Mouse (Mus musculus): Measurements from ENCODE around the gene Rnf212b. TPM values are rescaled to one million over a fixed set of nuclear protein-coding genes. Genes with fewer than 3 reads are reported as not detected.

The Rnf212b gene
- total RNA-seq, 1 experiment from 2014 or later, result not detected

DNA sequence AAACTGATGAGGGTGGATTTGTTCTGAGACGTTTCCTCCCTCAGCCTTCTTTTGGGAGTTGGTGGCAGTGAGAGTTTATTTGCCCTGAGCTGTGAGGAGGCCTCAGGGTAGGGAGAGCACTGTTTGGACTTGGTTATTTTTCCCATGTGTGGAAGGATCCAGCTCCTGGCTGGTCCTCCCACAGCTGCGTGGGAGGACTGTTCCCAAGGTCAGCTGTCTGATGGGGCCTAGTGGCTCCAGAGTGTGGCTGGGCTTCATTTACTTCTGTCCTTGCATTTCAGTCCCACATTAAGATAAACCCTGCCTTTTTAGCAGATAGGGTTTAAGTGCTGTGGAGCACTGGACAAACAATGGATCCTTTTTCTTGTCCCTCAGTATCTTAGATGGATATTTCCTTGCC, 83.5 kb downstream of the Rnf212b start:
- no peak for ATAC-seq (replicated peaks; ENCODE audit: insufficient number of reproducible peaks, low FRiP score, low TSS enrichment, poor library complexity, severe bottlenecking)

DNA sequence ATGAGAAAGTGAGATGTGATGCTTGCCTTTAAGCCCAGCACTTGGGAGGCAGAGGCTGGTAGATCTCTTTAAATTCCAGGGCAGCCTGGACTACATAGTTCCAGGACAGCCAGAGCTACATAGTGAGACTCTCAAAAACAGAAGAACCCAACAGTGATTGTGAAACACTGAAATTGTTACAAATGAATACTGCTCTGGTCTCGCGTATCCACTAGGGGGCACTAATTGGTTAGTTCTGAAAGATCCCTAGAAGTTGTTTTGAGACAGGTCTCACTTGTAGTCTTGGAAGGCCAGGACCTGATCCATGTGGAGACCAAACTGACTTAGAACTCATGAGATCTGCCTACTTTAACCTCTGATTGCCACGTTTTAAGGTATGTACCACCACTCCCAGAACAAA, 86.4 kb downstream of the Rnf212b start:
- peak; percentile 83 for ATAC-seq (replicated peaks; ENCODE audit: insufficient number of reproducible peaks, low FRiP score, low TSS enrichment, poor library complexity, severe bottlenecking)

DNA sequence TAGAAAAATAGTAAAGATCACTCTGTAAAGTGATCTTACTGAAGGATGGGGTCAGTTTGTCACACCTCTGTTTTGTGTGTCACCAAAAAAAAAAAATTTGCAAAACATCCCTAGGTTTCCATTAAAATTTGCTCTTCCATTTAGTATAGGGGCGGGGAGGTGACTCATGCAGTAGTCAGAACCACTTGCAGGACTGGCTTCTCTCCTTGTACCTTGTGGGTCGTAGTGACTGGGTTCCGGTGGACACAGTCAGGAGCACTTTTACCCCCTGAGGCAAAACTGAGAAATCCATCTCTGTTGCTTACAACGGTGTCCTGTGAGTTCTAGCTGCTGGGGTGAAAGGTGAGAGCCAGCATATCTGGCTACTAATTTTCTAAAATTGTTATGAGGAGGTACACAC, 89.7 kb downstream of the Rnf212b start:
- ATAC-seq (replicated peaks; ENCODE audit: insufficient number of reproducible peaks, low FRiP score, low TSS enrichment, poor library complexity, severe bottlenecking), result no peak

Other genes starting within 250 kb of the Rnf212b start
- 0.43 to 2.9 TPM (median 0.67 TPM) in 3 replicates for gene Ajuba, start 236.6 kb upstream of the Rnf212b start, total RNA-seq (2017)
- 0.21 to 3.2 TPM (median 2.4 TPM) in 3 replicates for gene 4931414P19Rik, start 208.1 kb upstream of the Rnf212b start, total RNA-seq (2017)
- 30.4 to 56.5 TPM (median 43.4 TPM) in 3 replicates for gene Psmb5, start 196.1 kb upstream of the Rnf212b start, total RNA-seq (2017)
- not detected in 3 replicates for gene Psmb11, start 192.7 kb upstream of the Rnf212b start, total RNA-seq (2017)
- gene Gm17606, start 173.2 kb upstream of the Rnf212b start, total RNA-seq (2017), result not detected in 3 replicates
- gene Cdh24, start 172.8 kb upstream of the Rnf212b start, total RNA-seq (2017), result 0.48 to 2.6 TPM in 2 of 3 replicates, not detected in the other
- 24.1 to 34.0 TPM (median 32.3 TPM) in 3 replicates for gene 1700123O20Rik, start 127.9 kb upstream of the Rnf212b start, total RNA-seq (2017)
- 259 to 427 TPM (median 322 TPM) in 3 replicates for gene Acin1, start 127.2 kb upstream of the Rnf212b start, total RNA-seq (2017)
- 0.67 TPM in 1 of 3 replicates, not detected in the others for gene Gm29776, start 115.3 kb upstream of the Rnf212b start, total RNA-seq (2017)
- gene Cebpe, start 102.0 kb upstream of the Rnf212b start, total RNA-seq (2017), result 2.7 to 7.2 TPM in 2 of 3 replicates, not detected in the other
- 2.8 to 7.0 TPM (median 4.5 TPM) in 3 replicates for gene Slc7a8, start 32.2 kb upstream of the Rnf212b start, total RNA-seq (2017)
- 2.1 to 16.7 TPM (median 5.1 TPM) in 3 replicates for gene Homez, start 56.8 kb downstream of the Rnf212b start, total RNA-seq (2017)
- 1.3 to 2.7 TPM in 2 of 3 replicates, not detected in the other for gene Ppp1r3e, start 63.4 kb downstream of the Rnf212b start, total RNA-seq (2017)
- 2.2 to 9.0 TPM (median 4.0 TPM) in 3 replicates for gene Bcl2l2, start 69.2 kb downstream of the Rnf212b start, total RNA-seq (2017)
- 3.0 to 3.6 TPM in 2 of 3 replicates, not detected in the other for gene Gm20521, start 69.3 kb downstream of the Rnf212b start, total RNA-seq (2017)
- 141 to 211 TPM (median 184 TPM) in 3 replicates for gene Pabpn1, start 78.4 kb downstream of the Rnf212b start, total RNA-seq (2017)
- gene Slc22a17, start 99.0 kb downstream of the Rnf212b start, total RNA-seq (2017), result 0.85 to 1.4 TPM (median 1.1 TPM) in 3 replicates
- gene Efs, start 112.0 kb downstream of the Rnf212b start, total RNA-seq (2017), result not detected in 3 replicates
- not detected in 3 replicates for gene Il25, start 118.6 kb downstream of the Rnf212b start, total RNA-seq (2017)
- not detected in 3 replicates for gene Cmtm5, start 122.1 kb downstream of the Rnf212b start, total RNA-seq (2017)
- not detected in 3 replicates for gene Myh6, start 152.8 kb downstream of the Rnf212b start, total RNA-seq (2017)
- not detected in 3 replicates for gene Gm17428, start 162.8 kb downstream of the Rnf212b start, total RNA-seq (2017)
- gene Myh7, start 180.5 kb downstream of the Rnf212b start, total RNA-seq (2017), result not detected in 3 replicates
- gene Ngdn, start 201.3 kb downstream of the Rnf212b start, total RNA-seq (2017), result 73.4 to 121 TPM (median 99.8 TPM) in 3 replicates